ENCODE assay signal across 10 mouse cellular contexts in the genomic region with DNA sequence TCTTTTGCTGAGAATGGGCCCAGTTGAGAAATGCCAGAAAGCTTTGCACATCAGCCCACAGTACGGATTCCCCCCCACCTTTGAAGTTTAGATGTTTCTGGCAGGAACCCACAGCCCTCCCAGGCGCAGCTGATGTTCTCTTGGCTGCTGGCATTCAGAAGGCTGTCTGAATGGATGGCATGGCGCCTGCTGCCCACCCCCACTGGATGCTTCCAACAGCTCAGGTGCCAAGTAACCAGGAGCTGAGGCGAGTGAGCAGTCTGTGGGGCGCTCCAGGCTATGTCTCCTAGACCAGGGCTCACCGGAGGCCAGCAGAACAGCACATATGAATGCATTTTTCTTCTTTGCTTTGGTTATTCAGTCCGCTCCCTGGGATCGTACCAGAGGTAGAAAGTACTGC.
DNase-seq lines count a peak whose midpoint lies in the region; ATAC-seq lines count a peak whose summit lies in the region.
"Had no signal": no experiment of that assay in that cellular context is flagged by ENCODE, and none has a peak within 500 bp of the region (broad histone marks: within the 10 kb centered on the region; RNA-seq: fewer than 3 reads in every experiment).

No protein-coding gene starts in this region.

- DNase-seq in hindbrain, embryonic 11.5 days (ENCODE audit: low spot score) = no peak
- peak; percentile 40 for DNase-seq in cerebellum, adult 9-10 months
- peak; percentile 75 to 80 for DNase-seq in layer of hippocampus, adult 8-10 months (ENCODE audit: low spot score in 2 of 2)
- DNase-seq in embryonic facial prominence, embryonic 10.5 days (ENCODE audit: low spot score) = no peak
- no peak for DNase-seq in heart, adult 18-20 months
- DNase-seq: adrenal gland, postnatal 10 days had no signal

- no peak overlapping the region for H3K4me2 ChIP-seq in hindbrain, embryonic 15.5 days
- H3K4me2 ChIP-seq in hindbrain, embryonic 11.5 days (replicated peaks; ENCODE audit: low read depth, low read length) = no peak overlapping the region
- 0 out of 2 replicates have a peak overlapping the region, but pooled peaks have one; percentile 5 for H3K4me2 ChIP-seq in neural tube, embryonic 15.5 days

- peaks cover 10% of the 10 kb centered on the region for H3K4me1 ChIP-seq in hindbrain, embryonic 15.5 days (replicated peaks)
- H3K4me1 ChIP-seq in hindbrain, embryonic 11.5 days (replicated peaks; ENCODE audit: control insufficient read depth, insufficient read depth, low read length) = no peaks in the 10 kb centered on the region
- peaks cover 6% of the 10 kb centered on the region for H3K4me1 ChIP-seq in neural tube, embryonic 15.5 days
- no peaks in the 10 kb centered on the region for H3K4me1 ChIP-seq in embryonic facial prominence, embryonic 10.5 days
- H3K4me1 ChIP-seq: megakaryocyte, embryonic 14.5 days had no signal

- no peaks in the 10 kb centered on the region for H3K27me3 ChIP-seq in hindbrain, embryonic 15.5 days
- H3K27me3 ChIP-seq in hindbrain, embryonic 11.5 days (ENCODE audit: control insufficient read depth, insufficient read depth, low read length) = no peaks in the 10 kb centered on the region
- no peaks in the 10 kb centered on the region for H3K27me3 ChIP-seq in neural tube, embryonic 15.5 days (replicated peaks)
- no peaks in the 10 kb centered on the region for H3K27me3 ChIP-seq in embryonic facial prominence, embryonic 10.5 days (replicated peaks; ENCODE audit: low read depth, poor library complexity, severe bottlenecking)
- H3K27me3 ChIP-seq: megakaryocyte, embryonic 14.5 days had no signal

- H3K4me3 ChIP-seq in hindbrain, embryonic 15.5 days = no peak overlapping the region
- H3K4me3 ChIP-seq in hindbrain, embryonic 11.5 days (ENCODE audit: low read depth, low read length) = no peak overlapping the region
- no peak overlapping the region for H3K4me3 ChIP-seq in neural tube, embryonic 15.5 days (replicated peaks)
- H3K4me3 ChIP-seq in embryonic facial prominence, embryonic 10.5 days = no peak overlapping the region
- H3K4me3 ChIP-seq: megakaryocyte, embryonic 14.5 days had no signal

- no peak overlapping the region for H3K9ac ChIP-seq in hindbrain, embryonic 15.5 days
- H3K9ac ChIP-seq in hindbrain, embryonic 11.5 days (ENCODE audit: low read depth, low read length) = no peak overlapping the region
- H3K9ac ChIP-seq in neural tube, embryonic 15.5 days (replicated peaks) = no peak overlapping the region

- no peak overlapping the region for H3K27ac ChIP-seq in hindbrain, embryonic 15.5 days (replicated peaks)
- H3K27ac ChIP-seq in hindbrain, embryonic 11.5 days (ENCODE audit: low read depth, low read length) = no peak overlapping the region
- peak overlapping the region; percentile 43; the same call in 1 of the 2 replicates for H3K27ac ChIP-seq in neural tube, embryonic 15.5 days (replicated peaks)
- no peak overlapping the region for H3K27ac ChIP-seq in embryonic facial prominence, embryonic 10.5 days (replicated peaks)

- no peaks in the 10 kb centered on the region for H3K36me3 ChIP-seq in hindbrain, embryonic 15.5 days
- no peaks in the 10 kb centered on the region for H3K36me3 ChIP-seq in hindbrain, embryonic 11.5 days (ENCODE audit: control insufficient read depth, insufficient read depth, low read length)
- H3K36me3 ChIP-seq in neural tube, embryonic 15.5 days = no peaks in the 10 kb centered on the region
- peaks cover 4% of the 10 kb centered on the region; the same call in 1 of the 2 replicates for H3K36me3 ChIP-seq in embryonic facial prominence, embryonic 10.5 days (replicated peaks)

- ATAC-seq in hindbrain, embryonic 15.5 days (ENCODE audit: low FRiP score, low read depth) = peak; percentile 93
- ATAC-seq in hindbrain, embryonic 11.5 days (ENCODE audit: low FRiP score) = no peak
- ATAC-seq in neural tube, embryonic 15.5 days (ENCODE audit: low FRiP score) = peak; percentile 87
- no peak for ATAC-seq in granulocyte monocyte progenitor cell, adult 5-6 weeks (replicated peaks; ENCODE audit: poor library complexity, severe bottlenecking)

- 74% methylated on average over 8 of the region's 8 CpGs for WGBS in hindbrain, embryonic 15.5 days
- WGBS in hindbrain, embryonic 11.5 days = 95% methylated on average over 8 of the region's 8 CpGs
- 77% methylated on average over 8 of the region's 8 CpGs for WGBS in neural tube, embryonic 15.5 days
- 91% methylated on average over 8 of the region's 8 CpGs for WGBS in embryonic facial prominence, embryonic 10.5 days

- H3K9me3 ChIP-seq in hindbrain, embryonic 15.5 days = no peaks in the 10 kb centered on the region
- no peaks in the 10 kb centered on the region for H3K9me3 ChIP-seq in hindbrain, embryonic 11.5 days (ENCODE audit: control insufficient read depth, low read length)
- H3K9me3 ChIP-seq in neural tube, embryonic 15.5 days (replicated peaks) = no peaks in the 10 kb centered on the region
- H3K9me3 ChIP-seq in embryonic facial prominence, embryonic 10.5 days = no peaks in the 10 kb centered on the region

Comparison
In these comparisons a context has a peak if more than half of its experiments do, and no peak if none do; other contexts are left out.
1. ATAC-seq: peak in hindbrain, embryonic 15.5 days (single experiment) and neural tube, embryonic 15.5 days (single experiment); none in hindbrain, embryonic 11.5 days (single experiment) and granulocyte monocyte progenitor cell, adult 5-6 weeks (single experiment).
2. DNase-seq: peak in cerebellum, adult 9-10 months (single experiment) and layer of hippocampus, adult 8-10 months (2 of 2); none in hindbrain, embryonic 11.5 days (single experiment), embryonic facial prominence, embryonic 10.5 days (single experiment) and heart, adult 18-20 months (0 of 2).